Mouse (Mus musculus) olfactory bulb, adult 2 months (tissue): ENCODE measurements at regions not wholly inside any gene's neighbourhood (a gene's known extent, or its start where the extent isn't known, plus 50 kb on each side); places are given as distances from the start of the nearest gene placed in this dataset.

ENCODE experiments used
- CTCF ChIP-seq: fragments of 200-500 bp; IDR thresholded peaks from 2 replicates; pipeline ENCODE4 v1.5.1; 2012; ENCODE audit warnings: low read depth, mild to moderate bottlenecking, low read length, moderate library complexity; ENCODE audit not compliant: insufficient read depth
- POLR2A ChIP-seq: fragments of 200-500 bp; IDR thresholded peaks from 2 replicates; pipeline ENCODE4 v1.6.1; 2012; ENCODE audit warnings: mild to moderate bottlenecking, low read depth, low read length, moderate library complexity; ENCODE audit not compliant: insufficient read depth

GRCm38 (mm10) chr9:120681404-120681803 lies 110.2 kb downstream of the Rpl14 start:
- TF ChIP-seq CTCF, result no peak
- no peak for TF ChIP-seq POLR2A
